In genomic region chr16:91835790-91836189, GRCm38 (mm10) we compare ENCODE assay signal across 24 mouse cellular contexts.
DNase-seq lines count a peak whose midpoint lies in the region; ATAC-seq and TF ChIP-seq lines count a peak whose summit lies in the region.
"Had no signal": no experiment of that assay in that cellular context is flagged by ENCODE, and none has a peak within 500 bp of the region (broad histone marks: within the 10 kb centered on the region; RNA-seq: fewer than 3 reads in every experiment).

No protein-coding gene starts in this region.

- peak overlapping the region; percentile 32 for H3K27ac ChIP-seq in layer of hippocampus, adult 2 months
- H3K27ac ChIP-seq in embryonic facial prominence, embryonic 10.5 days (replicated peaks) = 0 out of 2 replicates have a peak overlapping the region, but pooled peaks have one; percentile 1
- peak overlapping the region; percentile 85 for H3K27ac ChIP-seq in hindbrain, embryonic 13.5 days
- peak overlapping the region; percentile 32; the same call in 1 of the 2 replicates for H3K27ac ChIP-seq in neural tube, embryonic 12.5 days
- H3K27ac ChIP-seq: embryonic facial prominence, embryonic 12.5 days; limb, embryonic 15.5 days had no signal

- no peaks in the 10 kb centered on the region for H3K9me3 ChIP-seq in embryonic facial prominence, embryonic 10.5 days
- no peaks in the 10 kb centered on the region for H3K9me3 ChIP-seq in hindbrain, embryonic 13.5 days
- H3K9me3 ChIP-seq in neural tube, embryonic 12.5 days = no peaks in the 10 kb centered on the region
- H3K9me3 ChIP-seq: embryonic facial prominence, embryonic 12.5 days; limb, embryonic 15.5 days had no signal

- 89% methylated on average over 6 of the region's 6 CpGs for WGBS in embryonic facial prominence, embryonic 10.5 days
- 60% methylated on average over 6 of the region's 6 CpGs for WGBS in hindbrain, embryonic 13.5 days
- 63% methylated on average over 6 of the region's 6 CpGs for WGBS in neural tube, embryonic 12.5 days

- H3K36me3 ChIP-seq in embryonic facial prominence, embryonic 10.5 days (replicated peaks) = peaks cover 53% of the 10 kb centered on the region
- H3K36me3 ChIP-seq in hindbrain, embryonic 13.5 days = peaks cover 27% of the 10 kb centered on the region
- H3K36me3 ChIP-seq in neural tube, embryonic 12.5 days = peaks cover 30% of the 10 kb centered on the region

- peaks cover 28% of the 10 kb centered on the region for H3K4me1 ChIP-seq in embryonic facial prominence, embryonic 10.5 days
- peaks cover 32% of the 10 kb centered on the region for H3K4me1 ChIP-seq in hindbrain, embryonic 13.5 days (replicated peaks)
- peaks cover 43% of the 10 kb centered on the region for H3K4me1 ChIP-seq in neural tube, embryonic 12.5 days

- TF ChIP-seq CTCF in layer of hippocampus, adult 2 months (conservative IDR thresholded peaks at IDR 0.05) = no peak

- H3K9ac ChIP-seq in hindbrain, embryonic 13.5 days = peak overlapping the region; percentile 43
- no peak overlapping the region for H3K9ac ChIP-seq in neural tube, embryonic 12.5 days
- H3K9ac ChIP-seq: embryonic facial prominence, embryonic 12.5 days; limb, embryonic 15.5 days had no signal

- no peak overlapping the region for H3K4me3 ChIP-seq in layer of hippocampus, adult 2 months
- no peak overlapping the region for H3K4me3 ChIP-seq in embryonic facial prominence, embryonic 10.5 days
- no peak overlapping the region for H3K4me3 ChIP-seq in hindbrain, embryonic 13.5 days
- H3K4me3 ChIP-seq in neural tube, embryonic 12.5 days = no peak overlapping the region
- H3K4me3 ChIP-seq: embryonic facial prominence, embryonic 12.5 days; limb, embryonic 15.5 days had no signal

- ATAC-seq in hindbrain, embryonic 13.5 days (ENCODE audit: low FRiP score) = no peak
- no peak; the same call in 1 of the 2 replicates for ATAC-seq in neural tube, embryonic 12.5 days (ENCODE audit: low FRiP score, low read depth)
- ATAC-seq: activated CD4-positive, CD25-positive, alpha-beta regulatory T cell, adult 4 months; Patski had no signal

- H3K27me3 ChIP-seq in embryonic facial prominence, embryonic 10.5 days (replicated peaks; ENCODE audit: low read depth, poor library complexity, severe bottlenecking) = no peaks in the 10 kb centered on the region
- H3K27me3 ChIP-seq in hindbrain, embryonic 13.5 days = no peaks in the 10 kb centered on the region
- no peaks in the 10 kb centered on the region for H3K27me3 ChIP-seq in neural tube, embryonic 12.5 days (replicated peaks)
- H3K27me3 ChIP-seq: embryonic facial prominence, embryonic 12.5 days; limb, embryonic 15.5 days; Patski had no signal

- no peak overlapping the region for H3K4me2 ChIP-seq in hindbrain, embryonic 13.5 days
- no peak overlapping the region for H3K4me2 ChIP-seq in neural tube, embryonic 12.5 days (replicated peaks)
- H3K4me2 ChIP-seq: embryonic facial prominence, embryonic 12.5 days; heart, embryonic 11.5 days; limb, embryonic 15.5 days had no signal

- DNase-seq in layer of hippocampus, adult 2 months (ENCODE audit: low spot score in 2 of 2) = no peak
- no peak for DNase-seq in layer of hippocampus, postnatal 14 days (ENCODE audit: low spot score in 2 of 2)
- DNase-seq in embryonic facial prominence, embryonic 10.5 days (ENCODE audit: low spot score) = no peak
- no peak for DNase-seq in kidney, adult 11 months
- DNase-seq in embryo, embryonic 10.5 days (ENCODE audit: low spot score) = no peak
- DNase-seq: adrenal gland, postnatal 14 days; cerebellum, adult 18-20 months; gastrocnemius, postnatal 36 days; heart, postnatal 36 days; kidney, adult 9 months; kidney, postnatal 36 days; layer of hippocampus, postnatal 36 days; lung, adult 18-20 months; lung, postnatal 4 days; retina, postnatal 1 day; right cerebral cortex, postnatal 4 days; thymus, postnatal 36 days had no signal

Comparison
In these comparisons a context has a peak if more than half of its experiments do, and no peak if none do; other contexts are left out.
1. H3K27ac ChIP-seq: peak in every context shown above with its lines; median percentile 85 in hindbrain, embryonic 13.5 days; 32 in layer of hippocampus, adult 2 months; 32 in neural tube, embryonic 12.5 days; 1 in embryonic facial prominence, embryonic 10.5 days.